23 mouse cellular contexts compared by ENCODE assay signal in genomic region chr1:152831619-152832018, GRCm38 (mm10). TPM values are rescaled to one million over a fixed set of nuclear protein-coding genes. Genes with fewer than 3 reads are reported as not detected.
DNase-seq lines count a peak whose midpoint lies in the region; ATAC-seq and TF ChIP-seq lines count a peak whose summit lies in the region.
"Had no signal": no experiment of that assay in that cellular context is flagged by ENCODE, and none has a peak within 500 bp of the region (broad histone marks: within the 10 kb centered on the region; RNA-seq: fewer than 3 reads in every experiment).

No protein-coding gene starts in this region.

- no peaks in the 10 kb centered on the region for H3K9me3 ChIP-seq in neural tube, embryonic 15.5 days (replicated peaks)
- H3K9me3 ChIP-seq in midbrain, embryonic 14.5 days (ENCODE audit: control insufficient read depth, low read length), result no peaks in the 10 kb centered on the region
- H3K9me3 ChIP-seq: forebrain, embryonic 10.5 days; heart, embryonic 12.5 days; heart, embryonic 15.5 days; hindbrain, embryonic 10.5 days; hindbrain, embryonic 13.5 days; intestine, embryonic 15.5 days had no signal

- H3K79me2 ChIP-seq in heart, adult 2 months (replicated peaks; ENCODE audit: control insufficient read depth, insufficient read depth, low read length), result no peaks in the 10 kb centered on the region

- H3K36me3 ChIP-seq in heart, adult 2 months (ENCODE audit: control insufficient read depth, insufficient read depth, low read length), result no peaks in the 10 kb centered on the region
- peaks cover 18% of the 10 kb centered on the region for H3K36me3 ChIP-seq in neural tube, embryonic 15.5 days
- H3K36me3 ChIP-seq in midbrain, embryonic 14.5 days (ENCODE audit: control insufficient read depth, insufficient read depth, low read length), result peaks cover 15% of the 10 kb centered on the region

- TF ChIP-seq POLR2A in heart, adult 2 months (IDR thresholded peaks at IDR 0.05; ENCODE audit: insufficient read depth, low read depth, low read length), result no peak
- TF ChIP-seq POLR2A in cortical plate, adult 2 months (IDR thresholded peaks at IDR 0.05; ENCODE audit: extremely low read depth, insufficient read depth, low read length), result no peak

- no peaks in the 10 kb centered on the region for H3K27me3 ChIP-seq in heart, adult 2 months (ENCODE audit: control insufficient read depth, insufficient read depth, low read length)
- H3K27me3 ChIP-seq in neural tube, embryonic 15.5 days (replicated peaks), result no peaks in the 10 kb centered on the region
- H3K27me3 ChIP-seq in midbrain, embryonic 14.5 days (ENCODE audit: control insufficient read depth, insufficient read depth, low read length), result no peaks in the 10 kb centered on the region
- H3K27me3 ChIP-seq: heart, embryonic 12.5 days; heart, embryonic 15.5 days; hindbrain, embryonic 13.5 days; intestine, embryonic 15.5 days had no signal

- no peak for TF ChIP-seq CTCF in heart, adult 2 months (IDR thresholded peaks at IDR 0.05)
- TF ChIP-seq CTCF in cortical plate, adult 2 months (IDR thresholded peaks at IDR 0.05; ENCODE audit: extremely low read depth, insufficient read depth, low read length), result no peak

- no peak overlapping the region for H3K9ac ChIP-seq in heart, adult 2 months (ENCODE audit: low read depth, low read length)
- no peak overlapping the region for H3K9ac ChIP-seq in neural tube, embryonic 15.5 days (replicated peaks)
- no peak overlapping the region for H3K9ac ChIP-seq in midbrain, embryonic 14.5 days (replicated peaks; ENCODE audit: low read length)
- H3K9ac ChIP-seq: heart, embryonic 12.5 days; heart, embryonic 15.5 days; hindbrain, embryonic 13.5 days; intestine, embryonic 15.5 days had no signal

- no peaks in the 10 kb centered on the region for H3K4me1 ChIP-seq in heart, adult 2 months (ENCODE audit: control insufficient read depth, insufficient read depth, low read length)
- no peaks in the 10 kb centered on the region for H3K4me1 ChIP-seq in neural tube, embryonic 15.5 days
- H3K4me1 ChIP-seq in cortical plate, adult 2 months (ENCODE audit: control insufficient read depth, insufficient read depth, low read length), result 0 out of 2 replicates have a peak, but pooled peaks cover 2% of the 10 kb centered on the region
- H3K4me1 ChIP-seq in midbrain, embryonic 14.5 days (ENCODE audit: control insufficient read depth, insufficient read depth, low read length), result no peaks in the 10 kb centered on the region; the same call in 1 of the 2 replicates
- H3K4me1 ChIP-seq: heart, embryonic 12.5 days; heart, embryonic 15.5 days; intestine, embryonic 15.5 days had no signal

- TF ChIP-seq EP300 in heart, adult 2 months (IDR thresholded peaks at IDR 0.05; ENCODE audit: insufficient read depth, low read depth, low read length), result no peak

- H3K4me2 ChIP-seq in neural tube, embryonic 15.5 days, result no peak overlapping the region
- no peak overlapping the region for H3K4me2 ChIP-seq in midbrain, embryonic 14.5 days (ENCODE audit: low read length)
- H3K4me2 ChIP-seq: heart, embryonic 12.5 days; heart, embryonic 15.5 days; hindbrain, embryonic 13.5 days; intestine, embryonic 15.5 days had no signal

- DNase-seq in heart, adult 11 months, result peak; percentile 85
- no peak for DNase-seq in heart, adult 2 months
- peak; percentile 11 for DNase-seq in neural tube, embryonic 10.5 days (ENCODE audit: extremely low spot score, low spot score)
- DNase-seq in midbrain, embryonic 14.5 days, result no peak
- DNase-seq in gastrocnemius, postnatal 25 days, result no peak
- DNase-seq: adrenal gland, adult 8-10 months; adrenal gland, postnatal 25 days; B cell, adult 2 months; cerebellum, adult 18-20 months; cerebellum, adult 9-10 months; cerebellum, postnatal 14 days; gastrocnemius, postnatal 36 days; heart, postnatal 10 days; heart, postnatal 36 days had no signal

- 73% methylated on average over 5 of the region's 5 CpGs for WGBS in heart, adult 2 months
- WGBS in neural tube, embryonic 15.5 days, result 84% methylated on average over 5 of the region's 5 CpGs
- 89% methylated on average over 5 of the region's 5 CpGs for WGBS in midbrain, embryonic 14.5 days

- no peak overlapping the region for H3K4me3 ChIP-seq in heart, adult 2 months
- H3K4me3 ChIP-seq in neural tube, embryonic 15.5 days (replicated peaks), result no peak overlapping the region
- no peak overlapping the region for H3K4me3 ChIP-seq in cortical plate, adult 2 months (ENCODE audit: insufficient read depth, low read length)
- no peak overlapping the region for H3K4me3 ChIP-seq in midbrain, embryonic 14.5 days (replicated peaks; ENCODE audit: low read depth, low read length)
- H3K4me3 ChIP-seq: forebrain, embryonic 10.5 days; heart, embryonic 12.5 days; heart, embryonic 15.5 days; hindbrain, embryonic 10.5 days; hindbrain, embryonic 13.5 days; intestine, embryonic 15.5 days had no signal

- intact Hi-C loops in heart, adult 2 months (cut with DNase I), result no loop called here

- ATAC-seq in neural tube, embryonic 15.5 days (ENCODE audit: low FRiP score), result no peak
- no peak for ATAC-seq in midbrain, embryonic 14.5 days (ENCODE audit: low FRiP score, low TSS enrichment)
- ATAC-seq: activated CD4-positive, CD25-positive, alpha-beta regulatory T cell, adult 4 months; intestine, embryonic 15.5 days had no signal

- H3K27ac ChIP-seq in heart, adult 2 months, result no peak overlapping the region
- H3K27ac ChIP-seq in neural tube, embryonic 15.5 days (replicated peaks), result no peak overlapping the region
- 0 out of 2 replicates have a peak overlapping the region, but pooled peaks have one; percentile 8 for H3K27ac ChIP-seq in cortical plate, adult 2 months (ENCODE audit: insufficient read depth, low read length)
- no peak overlapping the region for H3K27ac ChIP-seq in midbrain, embryonic 14.5 days (replicated peaks; ENCODE audit: low read depth, low read length)
- H3K27ac ChIP-seq: forebrain, embryonic 10.5 days; heart, embryonic 15.5 days; hindbrain, embryonic 10.5 days; hindbrain, embryonic 13.5 days; intestine, embryonic 15.5 days had no signal

RNA-seq across cellular contexts. Expression of gene Ncf2, which starts 31.6 kb away (rescaled TPM):
- 1 to 10 TPM; 3.3 to 4.0 TPM for total RNA-seq in heart, adult 2 months (2021)
- 3.0 and 3.2 TPM in 2 replicates for polyA plus RNA-seq in heart, adult 2 months (2012; rRNA removed)
- 3.4 and 6.2 TPM in 2 replicates for polyA plus RNA-seq in neural tube, embryonic 15.5 days (2015; fragmentation: Nextera tagmentation; extraction: Ambion mirVana)
- 4.8 and 5.4 TPM in 2 replicates for polyA plus RNA-seq in cortical plate, adult 2 months (2012; rRNA removed)
- polyA plus RNA-seq in midbrain, embryonic 14.5 days (2014; fragmentation: Nextera tagmentation; extraction: Ambion mirVana), result 0.69 and 3.4 TPM in 2 replicates
- 1 to 10 TPM; 1.2 TPM for total RNA-seq in gastrocnemius, postnatal 25 days (2021)

Comparison
In these comparisons a context has a peak if more than half of its experiments do, and no peak if none do; other contexts are left out.
1. DNase-seq: peak in heart, adult 11 months (single experiment) and neural tube, embryonic 10.5 days (single experiment); none in heart, adult 2 months (0 of 2), midbrain, embryonic 14.5 days (single experiment) and gastrocnemius, postnatal 25 days (single experiment).